Mouse (Mus musculus) midbrain, embryonic 10.5 days (tissue): Measurements from ENCODE around the gene Knl1. TPM values are rescaled to one million over a fixed set of nuclear protein-coding genes. Genes with fewer than 3 reads are reported as not detected.

Experiments
- DNase-seq: peaks from one replicate; pipeline ENCODE4 v3.0.0-alpha.2; 2017; ENCODE audit warnings: low spot score
- H3K27ac ChIP-seq: fragments of 300-500 bp; sonication (generic); replicated peaks from 2 replicates; pipeline ENCODE4 v1.5.1; 2016; ENCODE audit warnings: mild to moderate bottlenecking
- H3K27me3 ChIP-seq: fragments of 300-500 bp; sonication (generic); 2 replicates; pipeline ENCODE4 v1.6.1; 2016; ENCODE audit warnings: low read depth, mild to moderate bottlenecking; ENCODE audit not compliant: poor library complexity, severe bottlenecking
- H3K36me3 ChIP-seq: fragments of 300-500 bp; sonication (generic); 2 replicates; pipeline ENCODE4 v1.6.1; 2016; ENCODE audit warnings: mild to moderate bottlenecking, moderate library complexity
- H3K4me1 ChIP-seq: fragments of 300-500 bp; sonication (generic); 2 replicates; pipeline ENCODE4 v1.6.1; 2016
- H3K4me3 ChIP-seq: fragments of 300-500 bp; sonication (generic); 2 replicates; pipeline ENCODE4 v1.5.1; 2016; ENCODE audit warnings: mild to moderate bottlenecking, moderate library complexity
- H3K9me3 ChIP-seq: fragments of 300-500 bp; sonication (generic); replicated peaks from 2 replicates; pipeline ENCODE4 v1.6.1; 2016; ENCODE audit warnings: mild to moderate bottlenecking
- WGBS: fragments of 180-500 bp; shearing (Covaris S2); methylation state at CpG from one replicate; pipeline ENCODE4 v1.1.7; 2016; 5-methylcytosine and 5-hydroxymethylcytosine counted together
- polyA plus RNA-seq: library from polyadenylated mRNA; unstranded; fragments of >200 nt; fragmentation: Nextera tagmentation; extraction: Ambion mirVana; gene quantifications from 2 replicates; pipeline ENCODE4 v1.2.1, GENCODE M21; 2016

Gene Knl1
- polyA plus RNA-seq, 1 experiment from 2014 or later = 68.4 TPM

- H3K4me1 ChIP-seq = peaks cover 17% of the 10 kb centered on the region
- H3K9me3 ChIP-seq = no peaks in the 10 kb centered on the region
- H3K27me3 ChIP-seq = no peaks in the 10 kb centered on the region
- WGBS = 93% methylated on average over 4 of the region's 4 CpGs
- H3K4me3 ChIP-seq = no peak overlapping the region
- no peak overlapping the region for H3K27ac ChIP-seq
- peaks cover 6% of the 10 kb centered on the region; the same call in 1 of the 2 replicates for H3K36me3 ChIP-seq
- DNase-seq = no peak
Measured at GRCm38 (mm10) chr2:119050132-119050650, 3.3 kb downstream of the Knl1 start.

- 96% methylated on average over 2 of the region's 2 CpGs for WGBS
- DNase-seq = no peak
- no peak overlapping the region for H3K4me3 ChIP-seq
- no peaks in the 10 kb centered on the region for H3K9me3 ChIP-seq
- no peak overlapping the region for H3K27ac ChIP-seq
- H3K27me3 ChIP-seq = no peaks in the 10 kb centered on the region
- peaks cover 59% of the 10 kb centered on the region for H3K36me3 ChIP-seq
- no peaks in the 10 kb centered on the region for H3K4me1 ChIP-seq
Measured at GRCm38 (mm10) chr2:119060139-119060538, 13.2 kb downstream of the Knl1 start.

GRCm38 (mm10) chr2:119072397-119072796 lies 25.5 kb downstream of the Knl1 start:
- 93% methylated on average over 4 of the region's 4 CpGs for WGBS
- Histone ChIP-seq H3K4me3 (no peak overlapping the region), H3K36me3 (peaks cover 70% of the 10 kb centered on the region), H3K9me3 (no peaks in the 10 kb centered on the region), H3K4me1 (no peaks in the 10 kb centered on the region), H3K27me3 (no peaks in the 10 kb centered on the region), H3K27ac (no peak overlapping the region)
- no peak for DNase-seq

GRCm38 (mm10) chr2:119086156-119086555 lies 39.2 kb downstream of the Knl1 start:
- no peak overlapping the region for H3K27ac ChIP-seq
- H3K4me3 ChIP-seq = no peak overlapping the region
- H3K27me3 ChIP-seq = no peaks in the 10 kb centered on the region
- H3K9me3 ChIP-seq = no peaks in the 10 kb centered on the region
- H3K36me3 ChIP-seq = peaks cover 84% of the 10 kb centered on the region
- H3K4me1 ChIP-seq = no peaks in the 10 kb centered on the region
- WGBS = 91% methylated on average over 2 of the region's 2 CpGs
- DNase-seq = no peak

- H3K36me3 ChIP-seq = peaks cover 80% of the 10 kb centered on the region
- DNase-seq = no peak
- H3K27me3 ChIP-seq = no peaks in the 10 kb centered on the region
- H3K4me1 ChIP-seq = no peaks in the 10 kb centered on the region
- no peak overlapping the region for H3K4me3 ChIP-seq
- H3K27ac ChIP-seq = no peak overlapping the region
- H3K9me3 ChIP-seq = no peaks in the 10 kb centered on the region
Measured at GRCm38 (mm10) chr2:119101552-119101951, 54.6 kb downstream of the Knl1 start.

DNA sequence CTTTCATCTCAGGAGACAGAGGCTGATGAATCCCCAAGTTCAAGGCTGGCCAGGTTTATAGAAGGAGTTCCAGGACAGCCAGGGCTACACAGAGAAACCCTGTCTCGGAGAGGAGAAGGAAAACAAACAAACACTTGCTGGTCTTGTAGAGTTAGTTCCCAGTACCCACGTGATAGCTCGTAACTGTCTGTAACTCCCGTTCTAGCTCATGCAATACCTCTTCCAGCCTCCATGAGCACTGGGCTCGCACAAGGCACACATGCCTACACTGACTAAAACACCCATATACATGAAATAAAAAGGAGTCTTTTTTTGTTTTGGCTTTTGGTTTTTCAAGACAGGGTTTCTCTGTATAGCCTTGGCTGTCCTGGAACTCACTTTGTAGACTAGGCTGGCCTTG lies 59.7 kb downstream of the Knl1 start:
- H3K36me3 ChIP-seq = peaks cover 72% of the 10 kb centered on the region
- H3K27me3 ChIP-seq = no peaks in the 10 kb centered on the region
- no peaks in the 10 kb centered on the region for H3K9me3 ChIP-seq
- DNase-seq = no peak
- WGBS = 82% methylated on average over 5 of the region's 5 CpGs
- no peak overlapping the region for H3K4me3 ChIP-seq
- no peaks in the 10 kb centered on the region for H3K4me1 ChIP-seq
- H3K27ac ChIP-seq = no peak overlapping the region

GRCm38 (mm10) chr2:119108554-119108953 lies 61.6 kb downstream of the Knl1 start:
- DNase-seq = no peak
- H3K9me3 ChIP-seq = no peaks in the 10 kb centered on the region
- peaks cover 9% of the 10 kb centered on the region for H3K4me1 ChIP-seq
- H3K4me3 ChIP-seq = no peak overlapping the region
- no peaks in the 10 kb centered on the region for H3K27me3 ChIP-seq
- H3K27ac ChIP-seq = no peak overlapping the region
- 64% methylated on average over 4 of the region's 4 CpGs for WGBS
- peaks cover 52% of the 10 kb centered on the region for H3K36me3 ChIP-seq

- DNase-seq = no peak
- Histone ChIP-seq H3K4me1 (peaks cover 22% of the 10 kb centered on the region), H3K27ac (no peak overlapping the region), H3K9me3 (no peaks in the 10 kb centered on the region), H3K27me3 (no peaks in the 10 kb centered on the region), H3K4me3 (no peak overlapping the region), H3K36me3 (peaks cover 39% of the 10 kb centered on the region)
- 89% methylated on average over 3 of the region's 3 CpGs for WGBS
Measured at GRCm38 (mm10) chr2:119111060-119111459, 64.1 kb downstream of the Knl1 start.

DNA sequence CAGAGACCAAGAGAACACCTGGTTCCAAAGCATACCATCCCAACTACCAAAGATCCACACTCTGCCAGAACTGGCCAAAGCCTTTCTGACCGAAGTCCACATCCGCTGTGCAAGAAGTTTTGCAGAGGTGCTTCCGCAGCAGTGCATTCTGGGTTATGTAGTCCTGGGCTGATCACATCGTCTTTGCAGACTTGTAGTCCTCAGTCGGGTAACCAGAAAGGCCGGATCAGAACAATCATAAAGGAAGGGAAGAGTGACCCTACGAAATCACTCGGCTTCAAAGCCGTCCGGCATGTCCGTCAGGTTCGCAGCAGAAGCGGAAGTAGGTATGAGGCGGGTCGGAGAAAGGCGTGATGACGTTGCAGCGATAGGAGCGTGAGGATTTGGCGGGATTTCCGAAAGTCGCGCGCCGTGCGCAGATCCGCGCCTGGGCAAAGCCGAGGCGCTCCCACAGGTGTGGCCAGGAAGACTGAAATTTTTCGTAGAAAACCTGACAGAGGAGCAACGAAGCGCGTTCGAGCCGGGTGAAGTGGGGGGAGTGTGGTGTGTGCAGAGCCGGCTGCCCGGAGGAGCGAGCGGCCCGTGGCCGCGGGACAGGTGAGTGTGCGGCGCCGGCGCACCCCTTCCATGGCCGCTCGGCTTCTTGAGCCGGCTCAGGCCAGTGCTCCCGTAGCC lies 65.7 kb downstream of the Knl1 start, which contains the start of gene Rad51:
Rad51 (plus strand) TSS at position 356 of the 675 bp plus-strand sequence.
- Histone ChIP-seq H3K4me3 (peak within 1 kb of the TSS; percentile 87), H3K27ac (peak within 1 kb of the TSS; percentile 93), H3K36me3 (peaks cover 45% of the 10 kb centered on the region), H3K27me3 (no peaks in the 10 kb centered on the region), H3K4me1 (peaks cover 22% of the 10 kb centered on the region), H3K9me3 (no peaks in the 10 kb centered on the region)
- under 1% methylated on average over 51 of the region's 51 CpGs for WGBS
- DNase-seq = peak; percentile 88

- WGBS = 17% methylated on average over 20 of the region's 20 CpGs
- no peaks in the 10 kb centered on the region for H3K27me3 ChIP-seq
- no peak for DNase-seq
- H3K27ac ChIP-seq = peak overlapping the region; percentile 93
- H3K4me3 ChIP-seq = peak overlapping the region; percentile 87
- no peaks in the 10 kb centered on the region for H3K9me3 ChIP-seq
- H3K36me3 ChIP-seq = peaks cover 45% of the 10 kb centered on the region
- H3K4me1 ChIP-seq = peaks cover 22% of the 10 kb centered on the region
Measured at GRCm38 (mm10) chr2:119113121-119113925, 66.4 kb downstream of the Knl1 start.

- H3K36me3 ChIP-seq = peaks cover 100% of the 10 kb centered on the region
- H3K27ac ChIP-seq = no peak overlapping the region
- H3K4me3 ChIP-seq = no peak overlapping the region
- no peaks in the 10 kb centered on the region for H3K9me3 ChIP-seq
- 95% methylated on average over 5 of the region's 5 CpGs for WGBS
- H3K27me3 ChIP-seq = no peaks in the 10 kb centered on the region
- no peak for DNase-seq
- no peaks in the 10 kb centered on the region for H3K4me1 ChIP-seq
Measured at GRCm38 (mm10) chr2:119136346-119136898, 89.5 kb downstream of the Knl1 start.

- H3K9me3 ChIP-seq = peaks cover 4% of the 10 kb centered on the region; the same call in 1 of the 2 replicates
- H3K36me3 ChIP-seq = peaks cover 97% of the 10 kb centered on the region
- no peaks in the 10 kb centered on the region for H3K27me3 ChIP-seq
- H3K27ac ChIP-seq = no peak overlapping the region
- DNase-seq = no peak
- no peaks in the 10 kb centered on the region for H3K4me1 ChIP-seq
- 91% methylated on average over 2 of the region's 2 CpGs for WGBS
- no peak overlapping the region for H3K4me3 ChIP-seq
Measured at GRCm38 (mm10) chr2:119145199-119145598, 98.3 kb downstream of the Knl1 start.
